ENCODE assay signal across 10 mouse cellular contexts in genomic region chr6:94915842-94916620, GRCm38 (mm10).
DNase-seq lines count a peak whose midpoint lies in the region; ATAC-seq lines count a peak whose summit lies in the region.
"Had no signal": no experiment of that assay in that cellular context is flagged by ENCODE, and none has a peak within 500 bp of the region (broad histone marks: within the 10 kb centered on the region; RNA-seq: fewer than 3 reads in every experiment).

No protein-coding gene starts in this region.

- WGBS in heart, embryonic 16.5 days: 35% methylated on average over 8 of the region's 8 CpGs
- 67% methylated on average over 8 of the region's 8 CpGs for WGBS in forebrain, embryonic 13.5 days

- 0 out of 2 replicates have a peak overlapping the region, but pooled peaks have one; percentile 8 for H3K4me2 ChIP-seq in heart, embryonic 16.5 days (ENCODE audit: low read depth, low read length)
- H3K4me2 ChIP-seq in forebrain, embryonic 13.5 days: no peak overlapping the region
- H3K4me2 ChIP-seq: midbrain, embryonic 12.5 days had no signal

- no peaks in the 10 kb centered on the region for H3K36me3 ChIP-seq in heart, embryonic 16.5 days (ENCODE audit: control insufficient read depth, insufficient read depth)
- no peaks in the 10 kb centered on the region for H3K36me3 ChIP-seq in forebrain, embryonic 13.5 days (ENCODE audit: poor library complexity, severe bottlenecking)
- H3K36me3 ChIP-seq: midbrain, embryonic 12.5 days had no signal

- peak overlapping the region; percentile 43; the same call in 1 of the 2 replicates for H3K27ac ChIP-seq in heart, embryonic 16.5 days (ENCODE audit: low read length)
- H3K27ac ChIP-seq in forebrain, embryonic 13.5 days: no peak overlapping the region
- H3K27ac ChIP-seq: midbrain, embryonic 12.5 days had no signal

- no peak overlapping the region for H3K9ac ChIP-seq in heart, embryonic 16.5 days (ENCODE audit: low read length)
- H3K9ac ChIP-seq in forebrain, embryonic 13.5 days: no peak overlapping the region
- H3K9ac ChIP-seq: midbrain, embryonic 12.5 days had no signal

- ATAC-seq in heart, embryonic 16.5 days (replicated peaks; ENCODE audit: extremely low read depth, insufficient read depth, low FRiP score): peak; percentile 83
- ATAC-seq in forebrain, embryonic 13.5 days: no peak

- peak; percentile 10 for DNase-seq in gastrocnemius, postnatal 10 days
- DNase-seq in gastrocnemius, postnatal 36 days: no peak
- peak; percentile 31 for DNase-seq in NIH3T3 (ENCODE audit: low read depth)
- peak; percentile 48 for DNase-seq in lung, postnatal 25 days (ENCODE audit: low spot score)
- DNase-seq in thymus, adult 18-20 months: no peak
- DNase-seq in B cell, adult 2 months: no peak

- no peaks in the 10 kb centered on the region for H3K27me3 ChIP-seq in heart, embryonic 16.5 days (ENCODE audit: control insufficient read depth, insufficient read depth, low read length)
- H3K27me3 ChIP-seq in forebrain, embryonic 13.5 days: no peaks in the 10 kb centered on the region
- H3K27me3 ChIP-seq: midbrain, embryonic 12.5 days had no signal

- H3K9me3 ChIP-seq in heart, embryonic 16.5 days (replicated peaks; ENCODE audit: control insufficient read depth, low read length): no peaks in the 10 kb centered on the region
- H3K9me3 ChIP-seq in forebrain, embryonic 13.5 days (replicated peaks): no peaks in the 10 kb centered on the region
- H3K9me3 ChIP-seq: midbrain, embryonic 12.5 days had no signal

- H3K4me1 ChIP-seq in heart, embryonic 16.5 days (ENCODE audit: control insufficient read depth, insufficient read depth, low read length): peaks cover 6% of the 10 kb centered on the region
- H3K4me1 ChIP-seq in forebrain, embryonic 13.5 days: peaks cover 10% of the 10 kb centered on the region

- H3K4me3 ChIP-seq in heart, embryonic 16.5 days (ENCODE audit: low read length): no peak overlapping the region
- no peak overlapping the region for H3K4me3 ChIP-seq in forebrain, embryonic 13.5 days
- H3K4me3 ChIP-seq: erythroblast, embryonic 14.5 days; midbrain, embryonic 12.5 days had no signal

- intact Hi-C loops in gastrocnemius, postnatal 36 days (cut with DNase I): no loop called here

Comparison
In these comparisons a context has a peak if more than half of its experiments do, and no peak if none do; other contexts are left out.
1. DNase-seq: peak in gastrocnemius, postnatal 10 days (single experiment), NIH3T3 (single experiment) and lung, postnatal 25 days (single experiment); none in gastrocnemius, postnatal 36 days (0 of 2), thymus, adult 18-20 months (0 of 2) and B cell, adult 2 months (0 of 2).